Mouse (Mus musculus) gastrocnemius, adult 2 months (tissue): ENCODE measurements around the gene Igflr1. TPM values are rescaled to one million over a fixed set of nuclear protein-coding genes. Genes with fewer than 3 reads are reported as not detected.

Experiments
- DNase-seq: peaks from one replicate; pipeline ENCODE4 v3.0.0; 2022
- H3K27ac ChIP-seq: fragments of 200-600 bp; 2 replicates; pipeline ENCODE4 v1.8.1; 2022; ENCODE audit warnings: mild to moderate bottlenecking
- H3K4me3 ChIP-seq: fragments of 200-600 bp; 2 replicates; pipeline ENCODE4 v1.8.1; 2022; ENCODE audit warnings: mild to moderate bottlenecking, moderate library complexity
- CTCF ChIP-seq: fragments of 200-600 bp; IDR thresholded peaks from 2 replicates; pipeline ENCODE4 v1.8.1; 2022; ENCODE audit warnings: antibody characterized with exemption, mild to moderate bottlenecking, moderate library complexity
- intact Hi-C: fragments of 180-260 bp; cut with DNase I; formaldehyde crosslinking; loops from one replicate; pipeline ENCODE4 v1.15.1; 2025
- total RNA-seq, 2 experiments: library from RNA; stranded (reverse); gene quantifications; 2 replicates each; pipeline ENCODE4 v1.2.3; 2021

The Igflr1 gene
- total RNA-seq, 2 experiments from 2014 or later, result 1.1 to 1.5 TPM

DNA sequence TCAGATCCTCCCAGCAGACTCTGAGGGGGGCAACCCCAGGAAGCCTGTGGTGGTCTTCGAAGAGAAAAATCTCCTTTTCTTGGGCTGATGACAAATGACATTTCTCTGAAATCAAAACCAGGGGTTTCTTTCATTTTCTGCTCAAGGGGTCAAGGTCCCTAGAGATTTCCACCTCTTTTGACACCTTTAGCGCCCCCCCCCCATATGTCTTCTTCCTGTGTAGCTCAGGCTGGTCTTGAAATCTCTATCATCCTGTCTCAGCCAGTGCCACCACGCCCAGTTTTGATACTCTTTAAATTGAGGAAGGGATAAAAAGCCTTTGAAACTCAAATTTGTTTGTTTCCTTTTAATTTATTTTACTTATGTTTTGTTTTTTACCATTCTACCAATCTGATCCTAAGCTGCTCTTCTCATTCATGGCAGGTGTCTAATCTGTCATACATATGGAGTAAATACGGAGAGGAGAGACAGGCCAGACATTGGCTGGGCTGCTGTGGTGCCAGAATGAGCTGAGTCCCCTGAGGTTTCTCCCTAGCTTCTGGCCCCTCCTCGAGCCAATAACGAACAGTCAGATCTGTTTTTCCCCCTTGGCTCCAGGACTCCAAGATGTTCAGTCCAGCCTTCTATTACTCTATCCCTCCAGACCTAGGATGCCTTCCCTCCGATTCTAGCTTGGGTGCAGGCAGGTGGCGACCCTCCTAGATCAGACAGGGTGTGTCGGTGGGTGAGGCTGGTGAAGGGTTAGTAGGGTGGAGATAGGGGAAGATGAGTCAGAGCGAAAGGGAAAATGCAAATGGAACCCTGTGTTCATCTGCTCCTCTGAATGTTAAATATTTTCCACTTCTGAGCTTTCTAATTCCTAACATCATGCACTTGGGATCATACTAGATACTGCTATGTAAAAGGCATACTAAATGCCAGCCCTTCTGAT, 28.6 kb downstream of the Igflr1 start:
- no peak for DNase-seq
- no peak for TF ChIP-seq CTCF
- no peak overlapping the region for H3K27ac ChIP-seq
- intact Hi-C loops, result loop anchor here (10.0 kb wide), 1 partner anchor 381 kb away; the partner anchor contains the start of genes Fam187b and Lsr
- H3K4me3 ChIP-seq, result no peak overlapping the region

GRCm38 (mm10) chr7:30594510-30595024, 29.3 kb downstream of the Igflr1 start:
- intact Hi-C loops, result loop anchor here (10.0 kb wide), 1 partner anchor 380 kb away; the partner anchor contains the start of genes Fam187b and Lsr

GRCm38 (mm10) chr7:30596093-30596492, 30.9 kb downstream of the Igflr1 start:
- DNase-seq, result no peak
- no peak overlapping the region for H3K27ac ChIP-seq
- intact Hi-C loops, result loop anchor here (10.0 kb wide), 1 partner anchor 379 kb away; the partner anchor contains the start of genes Fam187b and Lsr
- TF ChIP-seq CTCF, result no peak
- H3K4me3 ChIP-seq, result no peak overlapping the region

More at GRCm38 (mm10) chr7:30594510-30595024, 29.3 kb downstream of the Igflr1 start:
- no peak for DNase-seq
- Histone ChIP-seq H3K27ac (no peak overlapping the region), H3K4me3 (no peak overlapping the region)
- no peak for TF ChIP-seq CTCF

DNA sequence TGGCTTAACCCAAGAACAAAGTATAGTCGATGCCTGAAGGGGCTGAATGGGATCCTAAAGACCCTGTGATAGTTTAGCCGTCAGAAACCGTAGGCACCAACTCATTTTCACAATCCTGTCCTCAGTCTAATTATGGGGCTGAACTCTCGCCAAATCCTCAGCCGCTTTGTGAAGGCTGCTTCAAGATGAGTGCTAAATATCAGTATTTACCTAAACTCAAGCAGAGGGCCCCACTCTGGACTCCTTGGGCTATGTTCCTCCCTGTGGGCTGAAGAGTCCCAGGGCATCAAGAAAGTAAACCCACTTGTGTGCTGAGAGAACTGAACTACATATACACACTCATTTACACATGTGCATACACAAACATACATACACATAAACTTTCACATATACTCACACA, 31.6 kb downstream of the Igflr1 start:
- H3K4me3 ChIP-seq, result no peak overlapping the region
- intact Hi-C loops, result loop anchor here (10.0 kb wide), 1 partner anchor 378 kb away; the partner anchor contains the start of genes Fam187b and Lsr
- DNase-seq, result no peak
- no peak overlapping the region for H3K27ac ChIP-seq
- TF ChIP-seq CTCF, result no peak

GRCm38 (mm10) chr7:30598786-30599185, 33.6 kb downstream of the Igflr1 start, which contains the start of gene Zbtb32:
Zbtb32 (minus strand) TSS chr7:30598909.
- Histone ChIP-seq H3K4me3 (no peak within 1 kb of the TSS), H3K27ac (no peak within 1 kb of the TSS)
- DNase-seq, result no peak
- no peak for TF ChIP-seq CTCF
- intact Hi-C loops, result loop anchor here (10.0 kb wide), 1 partner anchor 376 kb away; the partner anchor contains the start of genes Fam187b and Lsr

DNA sequence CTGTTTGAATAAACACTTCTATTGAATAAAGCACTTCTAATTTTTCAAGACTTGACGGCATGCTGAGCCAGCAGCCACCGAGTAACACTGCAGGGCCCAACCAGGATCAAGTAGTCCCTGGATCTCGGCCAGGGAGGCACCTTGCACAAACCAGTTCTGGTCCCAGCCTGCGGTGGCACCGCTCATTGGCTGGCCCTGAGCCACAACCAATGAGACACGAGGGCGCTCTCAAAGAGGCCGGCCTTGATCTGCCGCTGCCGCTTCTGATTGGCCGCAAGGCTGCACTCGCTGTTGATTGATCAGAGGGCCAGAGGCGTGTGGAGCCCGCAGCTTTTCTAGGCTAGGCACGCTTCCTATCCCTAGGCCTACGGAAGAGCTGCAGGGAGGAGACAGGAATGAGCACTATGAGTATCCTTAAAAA, 34.7 kb downstream of the Igflr1 start:
- peak; percentile 91 for DNase-seq
- intact Hi-C loops, result loop anchor here (10.0 kb wide), 1 partner anchor 375 kb away; the partner anchor contains the start of genes Fam187b and Lsr
- TF ChIP-seq CTCF, result no peak
- H3K27ac ChIP-seq, result no peak overlapping the region
- H3K4me3 ChIP-seq, result no peak overlapping the region

DNA sequence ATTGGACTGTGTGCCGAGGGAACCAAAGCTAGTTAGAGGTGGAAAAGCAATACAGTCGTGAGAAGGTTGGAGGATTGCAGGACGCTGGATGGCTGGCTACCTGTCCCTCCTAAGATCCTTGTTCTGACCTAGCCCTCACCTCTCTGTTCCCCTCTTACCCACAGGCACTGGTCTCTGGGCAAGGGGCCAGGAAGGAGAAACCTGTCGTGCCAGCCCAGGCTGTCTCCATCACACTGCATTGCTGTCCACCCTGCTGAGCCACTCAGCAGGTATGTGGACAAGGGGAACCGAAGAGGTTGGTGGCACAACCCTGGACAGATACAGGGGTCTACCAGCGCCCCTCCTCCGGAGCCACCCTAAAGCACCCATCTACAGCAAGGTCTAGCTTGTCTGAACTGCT, 35.4 kb downstream of the Igflr1 start:
- TF ChIP-seq CTCF, result no peak
- H3K27ac ChIP-seq, result no peak overlapping the region
- no peak for DNase-seq
- intact Hi-C loops, result no loop called here
- no peak overlapping the region for H3K4me3 ChIP-seq

DNA sequence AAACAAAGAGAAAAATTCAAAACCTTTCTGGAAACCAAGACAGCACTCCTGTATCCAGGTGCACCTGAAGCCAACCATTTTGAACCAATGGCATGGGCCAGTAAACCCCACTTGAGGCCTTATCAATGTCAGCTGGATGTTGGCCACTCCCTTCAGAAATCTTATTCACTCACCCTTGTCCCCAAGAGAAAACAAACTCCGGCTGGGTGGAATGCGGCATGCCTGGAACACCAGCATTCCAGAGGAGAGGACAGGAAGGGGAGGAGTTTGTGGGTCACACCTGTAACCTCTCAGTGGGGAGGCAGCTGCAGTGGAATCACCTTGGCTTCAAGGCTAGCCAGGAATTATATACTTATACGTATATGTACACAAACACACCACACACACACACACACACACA, 37.4 kb downstream of the Igflr1 start:
- Histone ChIP-seq H3K4me3 (no peak overlapping the region), H3K27ac (no peak overlapping the region)
- TF ChIP-seq CTCF, result no peak
- intact Hi-C loops, result no loop called here
- no peak for DNase-seq

- intact Hi-C loops, result no loop called here
- DNase-seq, result no peak
- TF ChIP-seq CTCF, result no peak
- H3K27ac ChIP-seq, result no peak overlapping the region
- no peak overlapping the region for H3K4me3 ChIP-seq
Observed at GRCm38 (mm10) chr7:30604424-30604823, 39.2 kb downstream of the Igflr1 start.

- no peak overlapping the region for H3K4me3 ChIP-seq
- intact Hi-C loops, result no loop called here
Observed at GRCm38 (mm10) chr7:30604944-30605343, 39.7 kb downstream of the Igflr1 start.

DNA sequence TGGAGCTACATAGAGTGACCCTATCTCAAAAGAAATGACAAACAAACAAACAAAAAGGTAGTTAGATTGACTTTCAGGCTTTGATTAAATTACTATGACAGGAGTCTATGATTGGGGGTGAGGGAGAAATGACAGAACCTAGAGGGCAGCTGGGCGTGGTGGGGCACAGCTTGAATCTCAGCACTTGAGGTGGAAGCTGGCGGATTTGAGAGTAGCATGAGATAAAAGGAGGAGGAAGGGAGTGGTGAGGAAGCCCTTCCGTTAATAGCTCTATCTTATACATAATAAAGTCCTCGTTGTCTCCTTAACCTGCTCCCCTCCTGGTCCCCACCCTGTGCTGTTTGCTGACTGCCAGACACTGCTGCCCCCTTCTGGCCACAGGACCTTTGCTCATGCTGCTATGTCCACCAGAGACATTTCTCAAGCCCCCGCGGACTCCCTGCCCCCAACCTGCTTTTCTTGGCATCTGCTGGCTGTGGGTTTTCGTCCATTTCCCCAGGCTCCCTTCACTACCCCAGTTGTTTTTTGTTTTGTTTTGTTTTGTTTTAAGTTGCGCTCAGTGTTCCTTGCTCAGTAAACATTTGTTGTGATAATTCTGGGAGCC, 42.6 kb downstream of the Igflr1 start:
- peak; percentile 65 for TF ChIP-seq CTCF
- H3K27ac ChIP-seq, result no peak overlapping the region
- no peak overlapping the region for H3K4me3 ChIP-seq
- intact Hi-C loops, result no loop called here
- peak; percentile 52 for DNase-seq

More at GRCm38 (mm10) chr7:30604944-30605343, 39.7 kb downstream of the Igflr1 start:
- DNase-seq, result no peak
- H3K27ac ChIP-seq, result no peak overlapping the region
- no peak for TF ChIP-seq CTCF

DNA sequence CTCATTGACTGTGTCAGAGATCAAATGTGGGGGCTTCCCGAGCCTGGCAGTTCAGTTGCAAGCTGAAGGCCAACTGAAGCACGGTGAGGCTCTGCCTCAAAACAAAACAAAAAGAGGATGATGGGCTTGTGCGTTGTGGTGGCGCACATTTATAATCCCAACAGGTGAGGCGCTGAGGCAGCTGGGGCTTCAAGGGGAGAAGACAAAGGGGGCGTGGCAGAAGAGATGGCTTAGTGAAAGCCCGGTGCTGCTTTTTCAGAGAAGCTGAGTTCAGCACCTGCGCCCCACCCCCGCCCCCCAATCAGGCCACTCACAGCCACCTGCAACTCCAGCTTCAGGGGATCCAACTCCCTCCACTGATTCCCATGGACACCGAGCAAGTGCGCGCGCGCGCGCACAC, 43.2 kb downstream of the Igflr1 start:
- H3K27ac ChIP-seq, result no peak overlapping the region
- intact Hi-C loops, result no loop called here
- no peak for DNase-seq
- H3K4me3 ChIP-seq, result no peak overlapping the region
- TF ChIP-seq CTCF, result no peak

GRCm38 (mm10) chr7:30610043-30610442, 44.8 kb downstream of the Igflr1 start:
- intact Hi-C loops, result no loop called here
- DNase-seq, result no peak
- H3K4me3 ChIP-seq, result no peak overlapping the region
- no peak overlapping the region for H3K27ac ChIP-seq
- no peak for TF ChIP-seq CTCF
